Mouse (Mus musculus): ENCODE measurements around the gene Chdh. TPM values are rescaled to one million over a fixed set of nuclear protein-coding genes. Genes with fewer than 3 reads are reported as not detected.

Chdh gene
- total and polyA plus RNA-seq, 3 experiments: not detected

DNA sequence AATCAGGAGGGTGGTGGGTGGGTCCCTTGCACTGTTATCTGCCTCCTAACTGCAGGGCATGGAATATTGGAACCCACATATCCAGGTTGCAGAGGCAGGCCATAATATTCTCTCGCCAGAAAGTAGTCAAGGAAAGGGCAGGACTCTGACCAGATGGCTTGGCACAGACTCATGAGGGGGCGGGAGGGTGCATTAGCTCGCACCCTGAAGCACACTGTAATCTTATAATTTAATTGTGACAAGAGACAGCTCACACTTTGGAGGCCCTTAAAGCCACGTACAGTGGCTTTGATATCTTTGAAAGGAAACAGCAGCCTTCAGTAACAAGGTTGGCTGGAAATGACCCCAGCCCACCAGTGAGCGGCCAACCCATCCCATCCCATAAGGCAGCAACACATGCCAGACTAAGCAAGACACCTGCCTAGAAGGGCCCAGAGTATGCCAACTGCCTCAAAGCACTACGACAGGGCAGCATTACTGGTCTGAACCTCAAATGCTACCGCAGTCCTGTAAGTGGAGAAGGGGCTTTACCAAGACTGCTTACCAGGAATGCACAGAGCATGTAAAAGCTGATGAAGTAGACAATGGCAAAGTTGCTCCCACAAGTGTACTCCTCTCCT, 66.6 kb downstream of the Chdh start:
- Histone ChIP-seq H3K27ac (ENCODE audit: insufficient read depth, low read depth) (no peak overlapping the region), H3K9me3 (replicated peaks; ENCODE audit: low read length) (no peaks in the 10 kb centered on the region), H3K4me2 (ENCODE audit: insufficient read depth, low read depth, poor library complexity, severe bottlenecking) (no peak overlapping the region), H3K36me3 (replicated peaks in 1 of 2; ENCODE audit: control insufficient read depth in 1 of 2, insufficient read depth in 1 of 2, low read length in 1 of 2) (no peaks in the 10 kb centered on the region), H3K4me3 (replicated peaks in 1 of 3; ENCODE audit: low read depth in 2 of 3, low read length in 2 of 3, poor library complexity in 1 of 3) (no peak overlapping the region), H3K4me1 (ENCODE audit: control insufficient read depth in 1 of 2, insufficient read depth in 2 of 2) (no peaks in the 10 kb centered on the region), H3K27me3 (replicated peaks) (no peaks in the 10 kb centered on the region), H3K79me2 (replicated peaks; ENCODE audit: control insufficient read depth, extremely low read depth, insufficient read depth, poor library complexity, severe bottlenecking) (no peaks in the 10 kb centered on the region), H3K9ac (ENCODE audit: insufficient read depth, low read depth) (no peak overlapping the region)
- in situ Hi-C loops (cut with MboI; ENCODE audit: low pct_ligation_motif_present, low pct_unique_long_range_greater_than_20kb, low sequenced_read_pairs): loop anchor here (5.0 kb wide), 1 partner anchor 38 kb away; no protein-coding TSS in a partner anchor
- TF ChIP-seq JUN (IDR thresholded peaks at IDR 0.05; ENCODE audit: insufficient read depth, low read depth, low read length) (no peak), USF2 (conservative IDR thresholded peaks at IDR 0.05; ENCODE audit: low read depth, low read length) (no peak), RAD21 (IDR thresholded peaks at IDR 0.05; ENCODE audit: low read depth, low read length) (no peak), MEF2A (IDR thresholded peaks at IDR 0.05; ENCODE audit: borderline replicate concordance, low read depth, low read length) (no peak), CHD1 (IDR thresholded peaks at IDR 0.05; ENCODE audit: low read depth, low read length) (no peak), CHD2 (IDR thresholded peaks at IDR 0.05; ENCODE audit: low read length) (no peak), SIN3A (IDR thresholded peaks at IDR 0.05; ENCODE audit: low read length) (no peak), USF1 (IDR thresholded peaks at IDR 0.05; ENCODE audit: low read depth, low read length) (no peak), GABPA (IDR thresholded peaks at IDR 0.05; ENCODE audit: insufficient replicate concordance, low read depth, low read length) (no peak), BHLHE40 (IDR thresholded peaks at IDR 0.05; ENCODE audit: low read depth, low read length) (no peak), MAFK (IDR thresholded peaks at IDR 0.05; ENCODE audit: insufficient replicate concordance, low read length) (no peak), ZKSCAN1 (IDR thresholded peaks at IDR 0.05; ENCODE audit: borderline replicate concordance, low read depth, low read length) (no peak)
- dilution Hi-C loops (cut with MboI; ENCODE audit: extremely low pct_ligation_motif_present, extremely low pct_unique_long_range_greater_than_20kb, low sequenced_read_pairs): no loop called here
- DNase-seq (ENCODE audit: extremely low read depth): no peak

DNA sequence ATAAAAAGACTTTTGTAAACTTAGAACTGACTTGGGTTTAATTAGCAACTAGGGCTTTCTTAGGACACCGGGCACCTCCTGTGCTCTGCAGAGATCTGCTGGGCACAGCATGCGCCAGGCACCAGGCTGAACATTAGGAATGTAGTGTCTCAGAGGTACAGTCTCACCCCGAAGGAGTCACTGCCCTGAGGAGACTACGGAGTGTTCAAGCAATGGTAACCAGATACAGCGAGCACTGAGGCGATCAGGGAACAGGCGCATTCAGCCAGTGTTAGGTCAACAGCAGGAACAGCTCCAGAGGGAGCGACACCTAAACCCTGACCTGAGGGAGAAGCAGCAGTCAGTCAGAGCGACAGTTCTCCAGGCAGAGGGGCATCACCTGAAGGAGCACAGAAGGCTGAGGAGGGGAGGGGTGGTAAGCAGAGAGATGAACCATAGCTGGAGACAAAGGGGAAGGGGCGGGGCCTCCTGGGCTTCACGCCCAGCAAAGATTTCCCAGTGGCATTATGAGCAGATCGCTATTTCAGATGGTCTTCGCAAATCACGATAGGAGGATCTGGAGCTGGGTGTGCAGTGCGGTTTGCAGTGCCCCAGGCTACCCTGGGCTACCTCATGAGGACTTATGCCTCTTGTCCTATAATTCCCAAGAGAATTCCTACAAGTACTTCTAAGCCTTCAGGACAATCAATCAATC, 69.4 kb downstream of the Chdh start:
- Histone ChIP-seq H3K27me3 (replicated peaks) (no peaks in the 10 kb centered on the region), H3K9me3 (replicated peaks; ENCODE audit: low read length) (peaks cover 5% of the 10 kb centered on the region), H3K27ac (ENCODE audit: insufficient read depth, low read depth) (no peak overlapping the region), H3K4me1 (ENCODE audit: control insufficient read depth in 1 of 2, insufficient read depth in 2 of 2) (no peaks in the 10 kb centered on the region), H3K36me3 (replicated peaks in 1 of 2; ENCODE audit: control insufficient read depth in 1 of 2, insufficient read depth in 1 of 2, low read length in 1 of 2) (no peaks in the 10 kb centered on the region), H3K9ac (ENCODE audit: insufficient read depth, low read depth) (no peak overlapping the region), H3K79me2 (replicated peaks; ENCODE audit: control insufficient read depth, extremely low read depth, insufficient read depth, poor library complexity, severe bottlenecking) (no peaks in the 10 kb centered on the region), H3K4me2 (ENCODE audit: insufficient read depth, low read depth, poor library complexity, severe bottlenecking) (no peak overlapping the region), H3K4me3 (replicated peaks in 1 of 3; ENCODE audit: low read depth in 2 of 3, low read length in 2 of 3, poor library complexity in 1 of 3) (no peak overlapping the region)
- dilution Hi-C loops (cut with MboI; ENCODE audit: extremely low pct_ligation_motif_present, extremely low pct_unique_long_range_greater_than_20kb, low sequenced_read_pairs) (no loop called here), in situ Hi-C loops (cut with MboI; ENCODE audit: low pct_ligation_motif_present, low pct_unique_long_range_greater_than_20kb, low sequenced_read_pairs) (loop anchor here (5.0 kb wide), 1 partner anchor 41 kb away; no protein-coding TSS in a partner anchor)
- TF ChIP-seq MXI1 (IDR thresholded peaks at IDR 0.05; ENCODE audit: low read depth, low read length): no peak
- no peak for TF ChIP-seq KAT2A (IDR thresholded peaks at IDR 0.05; ENCODE audit: insufficient replicate concordance, low read length)
- TF ChIP-seq USF1 (IDR thresholded peaks at IDR 0.05; ENCODE audit: low read depth, low read length): no peak
- TF ChIP-seq NELFE (IDR thresholded peaks at IDR 0.05; ENCODE audit: low read depth, low read length): no peak
- TF ChIP-seq MYC (IDR thresholded peaks at IDR 0.05; ENCODE audit: low read depth, low read length): no peak
- no peak for TF ChIP-seq PAX5 (IDR thresholded peaks at IDR 0.05; ENCODE audit: low read length)
- TF ChIP-seq E2F4 (IDR thresholded peaks at IDR 0.05; ENCODE audit: insufficient replicate concordance, low read depth, low read length): no peak
- TF ChIP-seq TBP (conservative IDR thresholded peaks at IDR 0.05; ENCODE audit: low read depth, low read length): no peak
- TF ChIP-seq CTCF (conservative IDR thresholded peaks at IDR 0.05 in 1 of 2, IDR thresholded peaks at IDR 0.05 in 1 of 2; ENCODE audit: low read depth in 2 of 2, low read length in 2 of 2): no peak
- TF ChIP-seq MAZ (IDR thresholded peaks at IDR 0.05; ENCODE audit: low read depth, low read length): no peak
- no peak for TF ChIP-seq CHD1 (IDR thresholded peaks at IDR 0.05; ENCODE audit: low read depth, low read length)
- no peak for TF ChIP-seq GABPA (IDR thresholded peaks at IDR 0.05; ENCODE audit: insufficient replicate concordance, low read depth, low read length)
- DNase-seq (ENCODE audit: extremely low read depth): no peak

Data from CH12.LX (cell line).